Mouse (Mus musculus): ENCODE data around the gene Egln1. TPM values are rescaled to one million over a fixed set of nuclear protein-coding genes. Genes with fewer than 3 reads are reported as not detected.

Egln1 gene
- polyA plus RNA-seq, 1 experiment: 29.7 TPM

DNA sequence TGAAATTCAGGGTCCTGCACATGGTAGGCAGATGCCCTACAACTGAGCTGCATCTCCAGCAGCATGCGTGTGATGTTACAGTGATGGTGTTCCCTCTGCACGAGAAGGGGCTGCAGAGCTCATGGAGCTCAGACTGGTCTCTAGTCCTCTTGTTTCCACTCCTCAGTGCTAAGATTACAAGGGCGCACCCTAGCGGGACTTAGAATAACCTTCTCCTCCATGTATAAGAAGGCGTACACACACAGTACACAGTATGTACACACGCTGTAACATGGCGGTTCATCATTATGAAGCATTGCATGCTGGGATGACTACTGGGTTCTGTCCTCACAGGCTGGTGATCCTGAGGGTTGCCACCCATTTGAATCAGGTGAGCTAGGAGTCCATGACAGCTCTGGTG lies 77.0 kb downstream of the Egln1 start:
- TF ChIP-seq FOSL1 (IDR thresholded peaks at IDR 0.05; ENCODE audit: insufficient read depth, low read length, poor library complexity, severe bottlenecking) (no peak), USF1 (IDR thresholded peaks at IDR 0.05; ENCODE audit: low read depth) (no peak), MYOD1 (IDR thresholded peaks at IDR 0.05; ENCODE audit: control insufficient read depth, insufficient read length, low read depth) (no peak), CTCF (IDR thresholded peaks at IDR 0.05; ENCODE audit: control insufficient read depth, insufficient read depth, insufficient read length) (no peak), MYOG (IDR thresholded peaks at IDR 0.05; ENCODE audit: control insufficient read depth, extremely low read depth, insufficient read length) (no peak), MAX (IDR thresholded peaks at IDR 0.05) (no peak), CEBPB (IDR thresholded peaks at IDR 0.05; ENCODE audit: low read depth) (no peak)
- Histone ChIP-seq H3K79me3 (ENCODE audit: low read depth) (peaks cover 11% of the 10 kb centered on the region), H3K36me3 (ENCODE audit: control insufficient read depth, insufficient read depth) (peaks cover 36% of the 10 kb centered on the region), H3ac (ENCODE audit: control insufficient read depth, insufficient read length, low read depth) (no peak overlapping the region), H3K27me3 (ENCODE audit: control insufficient read depth, insufficient read depth, insufficient read length) (no peaks in the 10 kb centered on the region), H3K79me2 (ENCODE audit: control insufficient read depth, insufficient read depth) (peaks cover 47% of the 10 kb centered on the region), H3K4me3 (ENCODE audit: insufficient read depth, poor library complexity, severe bottlenecking) (no peak overlapping the region)

DNA sequence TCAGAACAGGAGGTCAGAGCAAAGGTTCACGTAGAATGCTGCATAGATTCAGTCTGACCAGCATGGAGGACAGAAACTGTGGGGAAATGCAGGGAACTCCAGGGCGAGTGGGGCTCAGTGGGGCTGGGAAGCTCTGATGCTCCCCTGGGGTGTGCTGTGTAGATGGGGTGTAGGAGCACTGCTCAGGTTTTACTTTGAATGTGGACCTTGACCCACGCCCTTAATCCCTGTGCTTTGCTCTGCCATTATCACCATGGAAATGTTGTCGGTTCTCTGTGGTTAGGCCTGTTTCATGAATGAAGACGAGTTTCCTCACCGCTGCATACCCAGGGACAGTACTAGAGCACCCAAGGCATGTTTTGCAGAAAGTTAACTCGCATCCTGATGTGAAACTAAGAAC lies 77.7 kb downstream of the Egln1 start:
- no peak overlapping the region for H3ac ChIP-seq (ENCODE audit: control insufficient read depth, insufficient read length, low read depth)
- no peaks in the 10 kb centered on the region for H3K27me3 ChIP-seq (ENCODE audit: control insufficient read depth, insufficient read depth, insufficient read length)
- H3K79me3 ChIP-seq (ENCODE audit: low read depth): peaks cover 12% of the 10 kb centered on the region
- peaks cover 53% of the 10 kb centered on the region for H3K79me2 ChIP-seq (ENCODE audit: control insufficient read depth, insufficient read depth)
- peaks cover 36% of the 10 kb centered on the region for H3K36me3 ChIP-seq (ENCODE audit: control insufficient read depth, insufficient read depth)
- TF ChIP-seq USF1 (IDR thresholded peaks at IDR 0.05; ENCODE audit: low read depth): no peak
- no peak for TF ChIP-seq FOSL1 (IDR thresholded peaks at IDR 0.05; ENCODE audit: insufficient read depth, low read length, poor library complexity, severe bottlenecking)
- no peak for TF ChIP-seq CEBPB (IDR thresholded peaks at IDR 0.05; ENCODE audit: low read depth)
- TF ChIP-seq CTCF (IDR thresholded peaks at IDR 0.05; ENCODE audit: control insufficient read depth, insufficient read depth, insufficient read length): no peak
- no peak for TF ChIP-seq MAX (IDR thresholded peaks at IDR 0.05)
- no peak for TF ChIP-seq MYOG (IDR thresholded peaks at IDR 0.05; ENCODE audit: control insufficient read depth, extremely low read depth, insufficient read length)
- TF ChIP-seq MYOD1 (IDR thresholded peaks at IDR 0.05; ENCODE audit: control insufficient read depth, insufficient read length, low read depth): no peak
- no peak overlapping the region for H3K4me3 ChIP-seq (ENCODE audit: insufficient read depth, poor library complexity, severe bottlenecking)

DNA sequence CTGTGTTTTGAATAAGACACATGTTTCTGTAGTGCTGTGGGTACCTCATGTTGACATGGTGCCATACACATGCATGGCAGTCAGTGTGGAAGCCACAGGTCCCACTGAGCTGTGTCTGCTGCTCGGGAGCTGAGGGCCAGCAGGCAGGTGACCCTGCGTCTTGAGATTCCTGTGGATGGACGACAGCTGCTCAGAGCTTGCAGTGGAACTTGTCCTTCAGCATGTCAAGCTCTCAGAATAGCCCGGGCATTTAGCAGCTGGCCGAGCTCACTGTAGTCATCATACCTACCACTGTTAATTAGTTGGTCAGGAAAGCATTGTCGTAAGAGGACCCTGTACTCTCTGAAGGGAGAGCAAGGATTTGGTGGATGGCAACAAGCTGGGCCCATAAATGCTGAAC lies 79.4 kb downstream of the Egln1 start:
- Histone ChIP-seq H3K79me2 (ENCODE audit: control insufficient read depth, insufficient read depth) (peaks cover 71% of the 10 kb centered on the region), H3K4me3 (ENCODE audit: insufficient read depth, poor library complexity, severe bottlenecking) (no peak overlapping the region), H3K36me3 (ENCODE audit: control insufficient read depth, insufficient read depth) (peaks cover 27% of the 10 kb centered on the region), H3ac (ENCODE audit: control insufficient read depth, insufficient read length, low read depth) (no peak overlapping the region), H3K27me3 (ENCODE audit: control insufficient read depth, insufficient read depth, insufficient read length) (no peaks in the 10 kb centered on the region), H3K79me3 (ENCODE audit: low read depth) (peaks cover 18% of the 10 kb centered on the region)
- TF ChIP-seq CTCF (IDR thresholded peaks at IDR 0.05; ENCODE audit: control insufficient read depth, insufficient read depth, insufficient read length): no peak
- no peak for TF ChIP-seq MYOG (IDR thresholded peaks at IDR 0.05; ENCODE audit: control insufficient read depth, extremely low read depth, insufficient read length)
- TF ChIP-seq MYOD1 (IDR thresholded peaks at IDR 0.05; ENCODE audit: control insufficient read depth, insufficient read length, low read depth): no peak
- TF ChIP-seq CEBPB (IDR thresholded peaks at IDR 0.05; ENCODE audit: low read depth): no peak
- TF ChIP-seq FOSL1 (IDR thresholded peaks at IDR 0.05; ENCODE audit: insufficient read depth, low read length, poor library complexity, severe bottlenecking): no peak
- no peak for TF ChIP-seq USF1 (IDR thresholded peaks at IDR 0.05; ENCODE audit: low read depth)
- TF ChIP-seq MAX (IDR thresholded peaks at IDR 0.05): no peak

DNA sequence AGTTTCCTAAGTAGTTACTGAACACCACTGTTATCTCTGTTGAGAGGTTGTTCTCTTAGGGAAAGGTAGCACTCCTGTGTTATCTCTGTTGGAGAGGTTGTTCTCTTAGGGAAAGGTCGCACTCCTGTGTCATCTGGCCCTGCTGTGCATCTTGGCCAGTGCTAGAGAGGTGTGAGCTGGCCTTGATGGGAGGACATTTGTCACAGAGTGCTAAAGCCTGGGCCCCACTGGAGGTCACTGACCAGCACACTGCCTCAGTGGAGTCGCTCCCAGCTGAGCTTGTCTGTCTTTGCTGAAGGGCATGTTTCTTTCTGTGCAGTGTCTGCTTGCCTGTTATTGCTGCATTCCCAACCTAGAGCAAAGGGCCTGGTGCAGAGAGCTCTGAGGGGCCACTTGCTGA lies 82.0 kb downstream of the Egln1 start:
- no peak overlapping the region for H3K4me3 ChIP-seq (ENCODE audit: insufficient read depth, poor library complexity, severe bottlenecking)
- H3K27me3 ChIP-seq (ENCODE audit: control insufficient read depth, insufficient read depth, insufficient read length): no peaks in the 10 kb centered on the region
- H3ac ChIP-seq (ENCODE audit: control insufficient read depth, insufficient read length, low read depth): no peak overlapping the region
- H3K79me2 ChIP-seq (ENCODE audit: control insufficient read depth, insufficient read depth): peaks cover 96% of the 10 kb centered on the region
- H3K79me3 ChIP-seq (ENCODE audit: low read depth): peaks cover 38% of the 10 kb centered on the region
- TF ChIP-seq MAX (IDR thresholded peaks at IDR 0.05) (no peak), MYOG (IDR thresholded peaks at IDR 0.05; ENCODE audit: control insufficient read depth, extremely low read depth, insufficient read length) (no peak), CTCF (IDR thresholded peaks at IDR 0.05; ENCODE audit: control insufficient read depth, insufficient read depth, insufficient read length) (no peak), USF1 (IDR thresholded peaks at IDR 0.05; ENCODE audit: low read depth) (no peak), MYOD1 (IDR thresholded peaks at IDR 0.05; ENCODE audit: control insufficient read depth, insufficient read length, low read depth) (no peak), CEBPB (IDR thresholded peaks at IDR 0.05; ENCODE audit: low read depth) (no peak), FOSL1 (IDR thresholded peaks at IDR 0.05; ENCODE audit: insufficient read depth, low read length, poor library complexity, severe bottlenecking) (no peak)
- peaks cover 11% of the 10 kb centered on the region for H3K36me3 ChIP-seq (ENCODE audit: control insufficient read depth, insufficient read depth)

DNA sequence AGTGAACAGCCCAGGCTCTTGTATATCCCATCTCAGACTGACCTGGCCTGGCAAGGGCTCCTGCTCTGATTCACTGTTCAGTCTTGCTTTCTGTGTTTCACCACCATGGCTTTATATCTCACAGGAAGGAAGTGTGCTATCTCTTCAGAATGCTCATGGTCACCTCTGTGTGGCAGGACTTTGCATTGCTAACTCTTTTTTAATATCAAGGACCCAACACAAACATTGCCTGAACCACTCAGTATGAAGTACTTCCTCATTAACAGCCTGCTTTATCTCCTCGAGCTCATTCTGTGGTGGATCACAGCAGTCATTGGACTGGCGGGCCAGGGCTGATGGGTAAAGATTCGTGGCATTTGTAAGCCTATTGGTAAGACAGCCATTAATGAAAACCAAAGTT lies 82.5 kb downstream of the Egln1 start:
- Histone ChIP-seq H3K36me3 (ENCODE audit: control insufficient read depth, insufficient read depth) (peaks cover 10% of the 10 kb centered on the region), H3K4me3 (ENCODE audit: insufficient read depth, poor library complexity, severe bottlenecking) (no peak overlapping the region), H3ac (ENCODE audit: control insufficient read depth, insufficient read length, low read depth) (no peak overlapping the region), H3K79me2 (ENCODE audit: control insufficient read depth, insufficient read depth) (peaks cover 98% of the 10 kb centered on the region), H3K27me3 (ENCODE audit: control insufficient read depth, insufficient read depth, insufficient read length) (no peaks in the 10 kb centered on the region), H3K79me3 (ENCODE audit: low read depth) (peaks cover 41% of the 10 kb centered on the region)
- no peak for TF ChIP-seq FOSL1 (IDR thresholded peaks at IDR 0.05; ENCODE audit: insufficient read depth, low read length, poor library complexity, severe bottlenecking)
- TF ChIP-seq CEBPB (IDR thresholded peaks at IDR 0.05; ENCODE audit: low read depth): no peak
- TF ChIP-seq CTCF (IDR thresholded peaks at IDR 0.05; ENCODE audit: control insufficient read depth, insufficient read depth, insufficient read length): no peak
- no peak for TF ChIP-seq MYOG (IDR thresholded peaks at IDR 0.05; ENCODE audit: control insufficient read depth, extremely low read depth, insufficient read length)
- TF ChIP-seq USF1 (IDR thresholded peaks at IDR 0.05; ENCODE audit: low read depth): no peak
- TF ChIP-seq MAX (IDR thresholded peaks at IDR 0.05): no peak
- TF ChIP-seq MYOD1 (IDR thresholded peaks at IDR 0.05; ENCODE audit: control insufficient read depth, insufficient read length, low read depth): no peak

DNA sequence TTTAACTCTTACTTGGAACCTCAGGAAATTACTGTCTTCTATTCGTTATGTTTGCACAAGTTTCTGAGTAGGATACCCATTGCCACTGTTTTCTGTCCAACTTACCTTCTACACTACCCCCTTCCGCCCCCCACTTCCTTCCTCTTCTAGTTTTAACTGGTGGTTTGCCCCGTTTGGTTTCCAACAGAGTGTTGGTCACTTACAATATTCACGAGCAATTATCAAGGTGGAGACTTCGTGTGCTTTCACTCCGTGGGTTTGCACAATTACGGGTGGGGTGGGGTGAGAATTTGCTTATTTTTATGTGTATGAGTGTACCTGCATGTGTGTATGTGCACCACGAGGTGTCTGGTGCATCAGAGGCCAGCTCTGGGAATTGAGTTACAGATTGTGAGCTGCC lies 85.4 kb downstream of the Egln1 start:
- Histone ChIP-seq H3K79me3 (ENCODE audit: low read depth) (peaks cover 58% of the 10 kb centered on the region), H3K79me2 (ENCODE audit: control insufficient read depth, insufficient read depth) (peaks cover 99% of the 10 kb centered on the region), H3K36me3 (ENCODE audit: control insufficient read depth, insufficient read depth) (peaks cover 20% of the 10 kb centered on the region), H3K4me3 (ENCODE audit: insufficient read depth, poor library complexity, severe bottlenecking) (peak overlapping the region; percentile 72), H3K27me3 (ENCODE audit: control insufficient read depth, insufficient read depth, insufficient read length) (no peaks in the 10 kb centered on the region), H3ac (ENCODE audit: control insufficient read depth, insufficient read length, low read depth) (peak overlapping the region; percentile 22)
- TF ChIP-seq USF1 (IDR thresholded peaks at IDR 0.05; ENCODE audit: low read depth) (no peak), CEBPB (IDR thresholded peaks at IDR 0.05; ENCODE audit: low read depth) (no peak), FOSL1 (IDR thresholded peaks at IDR 0.05; ENCODE audit: insufficient read depth, low read length, poor library complexity, severe bottlenecking) (no peak), MYOD1 (IDR thresholded peaks at IDR 0.05; ENCODE audit: control insufficient read depth, insufficient read length, low read depth) (no peak), MYOG (IDR thresholded peaks at IDR 0.05; ENCODE audit: control insufficient read depth, extremely low read depth, insufficient read length) (no peak), MAX (IDR thresholded peaks at IDR 0.05) (no peak)
